Mouse (Mus musculus): ENCODE data around the gene Mup21.
"Not testable (repeated sequence)": the region's sequence is repeated elsewhere in the genome, so short reads cannot be mapped to it uniquely, and the experiment has no call there.

Mup21 gene

DNA sequence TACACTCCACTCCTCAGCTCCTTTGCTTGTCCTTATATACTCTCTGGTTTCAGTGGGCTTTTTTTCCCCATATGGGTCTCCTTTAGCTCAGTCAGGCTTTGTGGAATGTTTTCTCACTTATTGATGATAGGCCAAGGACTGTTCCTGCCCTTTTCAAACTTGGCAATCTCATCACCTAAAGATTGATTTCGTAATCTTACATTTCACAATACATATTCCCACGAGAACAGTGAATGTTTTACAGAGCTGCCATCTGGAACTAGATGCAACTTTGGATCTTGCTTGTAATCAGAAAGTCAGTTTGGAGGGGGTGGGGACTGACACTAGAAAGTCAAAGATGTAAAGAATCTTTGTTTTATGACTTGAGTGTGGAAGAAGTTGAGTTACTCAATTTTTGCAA lies at the start of gene Mup21:
Gene Mup21, minus strand, starts transcription at position 53 of the 400 bp plus-strand sequence.
- DNase-seq (ENCODE audit: extremely low spot score, low read depth, low spot score) = no peak

DNA sequence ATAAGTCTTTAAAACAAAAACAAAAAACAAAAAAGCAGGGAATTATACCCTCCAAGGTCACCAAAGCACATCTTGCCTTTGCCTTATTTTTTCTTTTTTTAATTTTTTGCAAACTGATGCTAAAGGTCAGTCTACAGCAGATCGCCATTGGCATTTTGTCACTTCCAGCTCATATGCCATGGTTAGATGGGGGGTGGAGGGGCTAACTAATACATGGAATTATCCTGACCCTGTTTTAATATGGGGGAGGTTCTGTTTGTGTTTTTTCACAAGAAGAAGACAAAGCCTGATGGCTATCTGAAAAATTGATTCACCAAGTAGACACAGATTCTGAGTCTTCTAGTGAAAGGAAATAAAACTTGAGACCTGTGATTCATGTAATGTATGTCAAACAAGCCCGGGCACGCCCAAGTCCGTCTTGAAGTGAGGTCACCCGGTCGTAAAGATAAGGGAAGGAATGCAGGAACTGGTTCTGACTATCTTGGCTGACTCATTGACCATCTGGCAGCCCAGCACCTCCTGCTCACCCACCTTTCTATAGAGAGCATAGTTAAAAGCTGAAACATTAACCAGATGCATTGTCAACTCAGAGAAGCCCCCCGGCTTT lies 49.4 kb upstream of the Mup21 start:
- DNase-seq (ENCODE audit: extremely low spot score, low read depth, low spot score) = no peak

DNA sequence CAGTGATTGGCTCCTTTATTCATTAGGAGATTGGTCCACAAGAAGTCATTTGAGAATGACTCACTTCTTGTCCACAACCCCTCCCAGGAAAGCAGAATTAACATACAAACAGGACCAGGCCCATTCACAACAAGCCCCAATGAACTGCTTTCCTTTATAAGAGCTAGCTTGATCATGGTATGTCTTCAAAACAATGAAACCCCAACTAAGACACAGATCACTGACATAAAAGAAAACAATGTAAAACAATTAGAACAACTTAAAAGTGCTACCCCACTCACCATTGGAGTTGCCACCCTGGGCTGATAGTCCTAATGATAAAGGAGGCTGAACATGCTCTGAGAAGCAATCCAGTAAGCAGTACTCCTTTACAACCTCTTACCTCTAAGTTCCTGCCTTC lies 38.1 kb upstream of the Mup21 start:
- DNase-seq (ENCODE audit: extremely low spot score, low read depth, low spot score) = no peak

DNA sequence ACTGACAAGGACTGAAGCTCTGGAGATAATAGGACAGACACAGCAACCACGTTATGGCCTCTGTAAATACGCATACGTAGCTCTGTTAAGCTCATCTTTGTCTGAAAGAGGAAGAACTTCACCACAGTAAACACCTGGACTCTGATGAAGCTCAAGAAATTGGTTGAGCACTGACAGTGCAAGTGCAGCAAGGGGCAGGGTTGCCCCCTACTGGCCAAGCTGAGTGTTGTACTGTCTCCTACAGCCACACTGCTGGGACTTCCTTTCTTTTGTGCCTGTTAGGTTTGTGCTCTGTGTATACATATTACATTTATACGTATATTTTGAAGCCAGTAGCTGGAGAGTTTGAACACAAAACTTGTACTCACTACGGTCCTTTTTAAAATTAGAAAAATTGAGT lies 26.6 kb upstream of the Mup21 start:
- no peak for DNase-seq (ENCODE audit: extremely low spot score, low read depth, low spot score)

DNA sequence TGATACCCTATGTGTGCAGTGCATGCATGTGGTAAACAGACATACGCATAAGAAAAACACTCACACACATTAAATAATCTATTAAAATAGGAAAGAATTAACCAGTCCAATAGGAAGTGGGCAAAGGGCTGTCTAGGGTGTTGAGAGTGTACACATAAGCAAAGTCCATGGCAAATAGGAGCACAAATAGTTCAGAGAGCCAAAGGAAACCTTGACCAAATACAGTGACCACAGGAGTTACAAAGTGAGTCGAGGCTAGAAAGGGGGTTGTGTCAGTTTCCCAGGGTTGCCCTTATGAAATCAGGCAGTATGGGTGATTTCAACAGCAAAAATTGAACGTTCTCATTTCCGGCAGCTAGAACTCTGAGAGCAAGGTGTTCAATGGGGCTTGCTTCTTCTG lies 23.8 kb upstream of the Mup21 start:
- DNase-seq (ENCODE audit: extremely low spot score, low read depth, low spot score) = no peak

DNA sequence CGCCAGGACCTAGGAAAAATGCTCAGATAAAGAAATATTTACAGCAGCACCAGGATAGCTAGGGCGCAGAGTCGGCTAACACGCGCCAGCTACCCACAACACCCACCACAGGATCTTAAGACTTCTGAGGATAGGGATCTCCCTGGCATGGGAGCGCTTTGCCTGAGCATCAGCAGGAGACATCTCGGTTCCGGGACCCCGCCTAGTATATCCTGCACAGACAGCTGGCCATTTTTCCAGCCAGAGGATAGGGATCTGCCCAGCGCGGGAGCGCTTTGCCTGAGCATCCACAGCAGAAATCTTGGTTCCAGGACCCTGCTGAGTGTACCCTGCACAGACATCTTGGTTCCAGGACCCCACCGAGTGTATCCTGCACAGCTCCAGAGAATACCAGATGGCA lies 17.0 kb upstream of the Mup21 start:
- not testable (repeated sequence) for DNase-seq (ENCODE audit: extremely low spot score, low read depth, low spot score)

DNA sequence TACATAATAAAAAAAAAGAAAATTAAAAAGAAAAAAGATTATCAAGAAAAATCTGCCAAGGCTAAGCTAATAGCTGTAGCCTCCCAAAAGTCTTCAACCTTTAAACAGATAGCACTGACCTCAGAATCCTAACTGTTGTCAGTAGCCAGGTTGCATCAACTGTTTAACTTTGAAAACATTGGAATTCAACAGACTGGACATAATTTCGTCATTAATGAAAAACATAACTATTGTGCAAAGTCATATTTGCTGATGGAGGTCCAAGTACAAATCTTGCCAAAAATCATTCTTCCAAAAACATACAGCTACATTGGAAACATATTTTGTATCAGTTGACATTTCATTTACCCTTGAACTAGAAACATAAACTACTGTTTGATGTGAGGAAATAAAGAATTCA lies 7.7 kb upstream of the Mup21 start:
- DNase-seq (ENCODE audit: extremely low spot score, low read depth, low spot score) = no peak

DNA sequence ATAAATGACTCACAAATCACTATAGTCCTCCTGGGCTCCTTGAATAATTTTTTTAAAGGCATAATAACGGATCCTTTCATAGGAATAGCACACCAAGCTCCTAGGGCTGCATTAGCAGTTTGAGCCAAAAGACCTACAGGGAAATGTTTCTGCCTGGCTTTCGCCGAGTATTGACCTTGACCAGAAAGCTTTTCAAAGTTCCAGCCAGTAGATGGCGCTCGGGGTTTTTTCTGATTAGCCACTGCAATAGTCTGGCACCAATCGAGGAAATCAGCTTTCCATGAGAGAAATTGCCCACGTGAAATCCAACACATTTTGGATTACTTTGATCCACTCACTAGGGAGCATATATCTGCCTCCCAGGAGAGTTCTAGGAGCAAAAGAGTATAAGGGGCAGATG lies 17.0 kb downstream of the Mup21 start:
- no peak for DNase-seq (ENCODE audit: extremely low spot score, low read depth, low spot score)

DNA sequence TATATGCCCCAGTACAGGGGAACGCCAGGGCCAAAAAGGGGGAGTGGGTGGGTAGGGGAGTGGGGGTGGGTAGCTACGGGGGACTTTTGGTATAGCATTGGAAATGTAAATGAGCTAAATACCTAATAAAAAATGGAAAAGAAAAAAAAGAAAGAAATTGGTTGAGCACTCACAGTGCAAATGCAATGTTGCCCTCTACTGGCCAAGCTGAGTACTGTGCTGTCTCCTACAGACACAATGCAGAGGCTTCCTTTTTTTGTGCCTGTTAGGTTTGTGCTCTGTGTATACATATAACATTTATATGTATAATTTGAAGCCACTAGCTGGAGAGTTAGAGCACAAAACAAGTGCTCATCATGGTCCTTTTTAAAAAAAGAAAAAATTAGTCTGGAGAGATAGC lies 47.3 kb downstream of the Mup21 start:
- DNase-seq (ENCODE audit: extremely low spot score, low read depth, low spot score) = peak; percentile 18

All from hindlimb bud, embryonic 11.5 days (tissue).